Mouse (Mus musculus): ENCODE data around the gene Kdm2b.

DNA sequence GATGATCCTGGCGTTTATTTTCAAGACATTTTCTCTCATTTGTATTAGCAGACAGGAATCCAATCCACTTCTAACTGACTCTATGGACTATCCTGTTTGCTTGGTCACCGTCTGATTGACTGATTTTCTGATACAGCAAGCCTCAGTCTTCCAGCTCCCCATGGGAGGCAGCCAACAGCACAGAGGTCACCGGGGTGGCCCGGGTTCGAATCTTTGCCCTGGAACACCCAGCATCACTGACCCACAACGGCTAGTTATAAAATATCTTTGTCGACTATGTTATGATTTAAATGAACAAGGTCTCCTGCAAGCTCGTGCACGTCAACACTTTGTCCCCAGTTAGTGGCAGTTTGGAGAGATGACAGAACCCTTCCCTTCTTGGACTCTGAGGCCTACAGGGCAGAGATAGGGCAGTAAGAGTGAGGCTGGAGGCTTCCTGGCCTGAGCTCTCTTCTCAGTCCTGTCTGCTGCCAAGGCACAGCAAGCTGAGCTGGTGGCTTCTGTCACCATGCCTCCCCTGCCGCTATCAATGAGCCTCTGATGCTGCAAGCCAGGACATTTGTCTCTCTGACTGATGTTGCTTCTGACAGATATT is 65.7 kb downstream of the Kdm2b start:
- TF ChIP-seq POLR2A (IDR thresholded peaks at IDR 0.05; ENCODE audit: borderline replicate concordance, insufficient read depth, low read length), result no peak
- no peak for TF ChIP-seq CTCF (IDR thresholded peaks at IDR 0.05; ENCODE audit: borderline replicate concordance, insufficient read depth, low read depth, low read length)
